Mouse (Mus musculus): ENCODE data around the gene Klf7.

- TF ChIP-seq CTCF (IDR thresholded peaks at IDR 0.05; ENCODE audit: low read depth, low read length) (no peak), EP300 (IDR thresholded peaks at IDR 0.05; ENCODE audit: insufficient read depth, low read depth, low read length) (no peak)
Measured at GRCm38 (mm10) chr1:64093018-64093417, 29.1 kb downstream of the Klf7 start.
